Comparison of ENCODE assay signal across 19 mouse cellular contexts in genomic region chr1:162013561-162013960, GRCm38 (mm10). TPM values are rescaled to one million over a fixed set of nuclear protein-coding genes. Genes with fewer than 3 reads are reported as not detected.
DNase-seq lines count a peak whose midpoint lies in the region; ATAC-seq and TF ChIP-seq lines count a peak whose summit lies in the region.
"Had no signal": no experiment of that assay in that cellular context is flagged by ENCODE, and none has a peak within 500 bp of the region (broad histone marks: within the 10 kb centered on the region; RNA-seq: fewer than 3 reads in every experiment).

No protein-coding gene starts in this region.

- H3K27me3 ChIP-seq in forebrain, embryonic 10.5 days (ENCODE audit: poor library complexity, severe bottlenecking): no peaks in the 10 kb centered on the region
- H3K27me3 ChIP-seq in forebrain, embryonic 16.5 days (replicated peaks; ENCODE audit: control insufficient read depth, insufficient read depth, low read length): no peaks in the 10 kb centered on the region
- H3K27me3 ChIP-seq in intestine, embryonic 16.5 days (replicated peaks; ENCODE audit: control insufficient read depth, insufficient read depth, low read length): no peaks in the 10 kb centered on the region
- no peaks in the 10 kb centered on the region for H3K27me3 ChIP-seq in intestine, postnatal 0 days (replicated peaks; ENCODE audit: control insufficient read depth, insufficient read depth, low read length)
- no peaks in the 10 kb centered on the region for H3K27me3 ChIP-seq in embryonic facial prominence, embryonic 10.5 days (replicated peaks; ENCODE audit: low read depth, poor library complexity, severe bottlenecking)
- H3K27me3 ChIP-seq in limb, embryonic 11.5 days (ENCODE audit: control insufficient read depth, insufficient read depth, low read length): no peaks in the 10 kb centered on the region
- H3K27me3 ChIP-seq in liver, embryonic 12.5 days (replicated peaks): no peaks in the 10 kb centered on the region
- H3K27me3 ChIP-seq: forebrain, embryonic 15.5 days; midbrain, embryonic 12.5 days had no signal

- ATAC-seq in forebrain, embryonic 16.5 days: no peak
- ATAC-seq in intestine, embryonic 16.5 days: peak; percentile 43; the same call in 1 of the 2 replicates
- ATAC-seq in intestine, postnatal 0 days: no peak
- no peak for ATAC-seq in limb, embryonic 11.5 days (ENCODE audit: insufficient number of reproducible peaks, low FRiP score, low TSS enrichment, low read depth)
- no peak for ATAC-seq in liver, embryonic 12.5 days
- no peak for ATAC-seq in megakaryocyte, adult 5-6 weeks (ENCODE audit: poor library complexity, severe bottlenecking)
- ATAC-seq: forebrain, embryonic 15.5 days had no signal

- H3K4me1 ChIP-seq in forebrain, embryonic 10.5 days: peaks cover 46% of the 10 kb centered on the region
- H3K4me1 ChIP-seq in forebrain, embryonic 16.5 days (replicated peaks; ENCODE audit: control insufficient read depth, insufficient read depth, low read length): no peaks in the 10 kb centered on the region
- H3K4me1 ChIP-seq in intestine, embryonic 16.5 days (ENCODE audit: control insufficient read depth, insufficient read depth, low read length): peaks cover 25% of the 10 kb centered on the region
- no peaks in the 10 kb centered on the region for H3K4me1 ChIP-seq in intestine, postnatal 0 days (replicated peaks; ENCODE audit: control insufficient read depth, insufficient read depth, low read length)
- H3K4me1 ChIP-seq in embryonic facial prominence, embryonic 10.5 days: peaks cover 92% of the 10 kb centered on the region
- peaks cover 52% of the 10 kb centered on the region for H3K4me1 ChIP-seq in limb, embryonic 11.5 days (ENCODE audit: control insufficient read depth, insufficient read depth, low read length)
- 0 out of 2 replicates have a peak, but pooled peaks cover 7% of the 10 kb centered on the region for H3K4me1 ChIP-seq in liver, embryonic 12.5 days
- H3K4me1 ChIP-seq: forebrain, embryonic 15.5 days; midbrain, embryonic 12.5 days had no signal

- no peak overlapping the region for H3K4me2 ChIP-seq in forebrain, embryonic 16.5 days (ENCODE audit: low read length)
- H3K4me2 ChIP-seq in intestine, embryonic 16.5 days (ENCODE audit: low read depth, low read length): no peak overlapping the region
- no peak overlapping the region for H3K4me2 ChIP-seq in intestine, postnatal 0 days (replicated peaks; ENCODE audit: low read depth)
- H3K4me2 ChIP-seq in limb, embryonic 11.5 days (ENCODE audit: low read depth, severe bottlenecking): no peak overlapping the region
- H3K4me2 ChIP-seq in liver, embryonic 12.5 days: no peak overlapping the region
- H3K4me2 ChIP-seq: forebrain, embryonic 15.5 days; midbrain, embryonic 12.5 days had no signal

- no peak for TF ChIP-seq CTCF in intestine, postnatal 0 days (IDR thresholded peaks at IDR 0.05; ENCODE audit: low read depth)

- H3K9ac ChIP-seq in forebrain, embryonic 16.5 days (replicated peaks; ENCODE audit: low read depth, low read length): no peak overlapping the region
- no peak overlapping the region for H3K9ac ChIP-seq in intestine, embryonic 16.5 days (ENCODE audit: low read depth, low read length)
- no peak overlapping the region for H3K9ac ChIP-seq in intestine, postnatal 0 days (ENCODE audit: low read depth, low read length)
- no peak overlapping the region for H3K9ac ChIP-seq in limb, embryonic 11.5 days (ENCODE audit: low read length)
- H3K9ac ChIP-seq in liver, embryonic 12.5 days: no peak overlapping the region
- H3K9ac ChIP-seq: forebrain, embryonic 15.5 days; midbrain, embryonic 12.5 days had no signal

- 88% methylated on average over 4 of the region's 4 CpGs for WGBS in forebrain, embryonic 10.5 days
- WGBS in forebrain, embryonic 16.5 days: 90% methylated on average over 4 of the region's 4 CpGs
- 59% methylated on average over 4 of the region's 4 CpGs for WGBS in intestine, embryonic 16.5 days
- 45% methylated on average over 4 of the region's 4 CpGs for WGBS in intestine, postnatal 0 days
- WGBS in embryonic facial prominence, embryonic 10.5 days: 80% methylated on average over 4 of the region's 4 CpGs
- WGBS in limb, embryonic 11.5 days: 68% methylated on average over 4 of the region's 4 CpGs
- 23% methylated on average over 4 of the region's 4 CpGs for WGBS in liver, embryonic 12.5 days (ENCODE audit: insufficient replicate concordance)

- no peak for DNase-seq in forebrain, embryonic 10.5 days (ENCODE audit: extremely low spot score, low spot score)
- DNase-seq in embryonic facial prominence, embryonic 10.5 days (ENCODE audit: low spot score): no peak
- no peak for DNase-seq in limb, embryonic 11.5 days (ENCODE audit: low spot score)
- DNase-seq: cerebellum, postnatal 14 days; liver; lung, adult 2 months; right cerebral cortex, postnatal 14 days had no signal

- H3K9me3 ChIP-seq in forebrain, embryonic 10.5 days: no peaks in the 10 kb centered on the region
- no peaks in the 10 kb centered on the region for H3K9me3 ChIP-seq in forebrain, embryonic 16.5 days (ENCODE audit: control insufficient read depth, low read length)
- H3K9me3 ChIP-seq in intestine, embryonic 16.5 days (ENCODE audit: control insufficient read depth, low read length): no peaks in the 10 kb centered on the region
- H3K9me3 ChIP-seq in intestine, postnatal 0 days (ENCODE audit: control insufficient read depth): no peaks in the 10 kb centered on the region
- no peaks in the 10 kb centered on the region for H3K9me3 ChIP-seq in embryonic facial prominence, embryonic 10.5 days
- no peaks in the 10 kb centered on the region for H3K9me3 ChIP-seq in limb, embryonic 11.5 days (ENCODE audit: control insufficient read depth, low read length)
- H3K9me3 ChIP-seq in liver, embryonic 12.5 days (replicated peaks): no peaks in the 10 kb centered on the region
- H3K9me3 ChIP-seq: forebrain, embryonic 15.5 days; midbrain, embryonic 12.5 days had no signal

- H3K27ac ChIP-seq in forebrain, embryonic 10.5 days: peak overlapping the region; percentile 59
- no peak overlapping the region for H3K27ac ChIP-seq in forebrain, embryonic 16.5 days (ENCODE audit: low read length)
- no peak overlapping the region for H3K27ac ChIP-seq in intestine, embryonic 16.5 days (ENCODE audit: low read length)
- H3K27ac ChIP-seq in intestine, postnatal 0 days (ENCODE audit: low read depth, low read length): no peak overlapping the region
- H3K27ac ChIP-seq in embryonic facial prominence, embryonic 10.5 days (replicated peaks): peak overlapping the region; percentile 88
- peak overlapping the region; percentile 100 for H3K27ac ChIP-seq in limb, embryonic 11.5 days (replicated peaks; ENCODE audit: low read depth, low read length)
- no peak overlapping the region for H3K27ac ChIP-seq in liver, embryonic 12.5 days
- H3K27ac ChIP-seq: forebrain, embryonic 15.5 days; midbrain, embryonic 12.5 days had no signal

- H3K4me3 ChIP-seq in forebrain, embryonic 10.5 days: no peak overlapping the region
- no peak overlapping the region for H3K4me3 ChIP-seq in forebrain, embryonic 16.5 days (replicated peaks; ENCODE audit: low read length)
- no peak overlapping the region for H3K4me3 ChIP-seq in intestine, embryonic 16.5 days (ENCODE audit: low read length)
- H3K4me3 ChIP-seq in intestine, postnatal 0 days (ENCODE audit: low read depth, low read length): no peak overlapping the region
- H3K4me3 ChIP-seq in embryonic facial prominence, embryonic 10.5 days: no peak overlapping the region
- H3K4me3 ChIP-seq in limb, embryonic 11.5 days (ENCODE audit: low read depth, low read length): no peak overlapping the region
- H3K4me3 ChIP-seq in liver, embryonic 12.5 days: no peak overlapping the region
- H3K4me3 ChIP-seq: forebrain, embryonic 15.5 days; midbrain, embryonic 12.5 days had no signal

- H3K36me3 ChIP-seq in forebrain, embryonic 10.5 days (replicated peaks): no peaks in the 10 kb centered on the region
- peaks cover 4% of the 10 kb centered on the region; the same call in 1 of the 2 replicates for H3K36me3 ChIP-seq in forebrain, embryonic 16.5 days (ENCODE audit: control insufficient read depth, insufficient read depth)
- H3K36me3 ChIP-seq in intestine, embryonic 16.5 days (ENCODE audit: control insufficient read depth, insufficient read depth, low read length): no peaks in the 10 kb centered on the region
- no peaks in the 10 kb centered on the region for H3K36me3 ChIP-seq in intestine, postnatal 0 days (ENCODE audit: control insufficient read depth, insufficient read depth)
- H3K36me3 ChIP-seq in embryonic facial prominence, embryonic 10.5 days (replicated peaks): no peaks in the 10 kb centered on the region
- H3K36me3 ChIP-seq in limb, embryonic 11.5 days (ENCODE audit: control insufficient read depth, insufficient read depth, low read length): no peaks in the 10 kb centered on the region
- H3K36me3 ChIP-seq in liver, embryonic 12.5 days: no peaks in the 10 kb centered on the region
- H3K36me3 ChIP-seq: midbrain, embryonic 12.5 days had no signal

RNA-seq across cellular contexts. Expression of gene 4930558K02Rik, which starts 34.1 kb away (rescaled TPM):
- polyA plus RNA-seq in forebrain, embryonic 10.5 days (2016; fragmentation: Nextera tagmentation; extraction: Ambion mirVana): not detected in 2 replicates
- polyA plus RNA-seq in forebrain, embryonic 16.5 days (2015; fragmentation: Nextera tagmentation; extraction: Ambion mirVana): not detected in 2 replicates
- not detected in 2 replicates for polyA plus RNA-seq in intestine, embryonic 16.5 days (2015; fragmentation: Nextera tagmentation; extraction: Ambion mirVana)
- polyA plus RNA-seq in intestine, postnatal 0 days (2015; fragmentation: Nextera tagmentation; extraction: Ambion mirVana): not detected in 2 replicates
- polyA plus RNA-seq in embryonic facial prominence, embryonic 10.5 days (2016; fragmentation: Nextera tagmentation; extraction: Ambion mirVana): not detected in 2 replicates
- polyA plus RNA-seq in limb, embryonic 11.5 days (2014; fragmentation: Nextera tagmentation; extraction: Ambion mirVana): not detected in 2 replicates
- not detected in 2 replicates for polyA plus RNA-seq in liver, embryonic 12.5 days (2016; fragmentation: Nextera tagmentation; extraction: Ambion mirVana)
- total RNA-seq in megakaryocyte, adult 5-6 weeks (2015): not detected in 2 replicates
- not detected in 2 replicates for total RNA-seq in megakaryocyte, adult 5-6 weeks (2017)
- total RNA-seq: gastrocnemius, adult 8-10 months; layer of hippocampus, adult 18-20 months; left cerebral cortex, adult 18-20 months had no signal
- polyA plus RNA-seq: heart, postnatal 0 days; kidney, embryonic 14.5 days; lung, adult 2 months; midbrain, embryonic 12.5 days had no signal

RNA-seq across cellular contexts. Expression of gene Pigc, which starts 44.6 kb away (rescaled TPM):
- polyA plus RNA-seq in forebrain, embryonic 10.5 days (2016; fragmentation: Nextera tagmentation; extraction: Ambion mirVana): 21.0 and 25.0 TPM in 2 replicates
- polyA plus RNA-seq in forebrain, embryonic 16.5 days (2015; fragmentation: Nextera tagmentation; extraction: Ambion mirVana): 35.7 and 36.9 TPM in 2 replicates
- 35.3 and 35.8 TPM in 2 replicates for polyA plus RNA-seq in intestine, embryonic 16.5 days (2015; fragmentation: Nextera tagmentation; extraction: Ambion mirVana)
- 35.0 and 36.6 TPM in 2 replicates for polyA plus RNA-seq in intestine, postnatal 0 days (2015; fragmentation: Nextera tagmentation; extraction: Ambion mirVana)
- polyA plus RNA-seq in embryonic facial prominence, embryonic 10.5 days (2016; fragmentation: Nextera tagmentation; extraction: Ambion mirVana): 27.2 and 27.8 TPM in 2 replicates
- polyA plus RNA-seq in limb, embryonic 11.5 days (2014; fragmentation: Nextera tagmentation; extraction: Ambion mirVana): 46.6 and 49.8 TPM in 2 replicates
- polyA plus RNA-seq in liver, embryonic 12.5 days (2016; fragmentation: Nextera tagmentation; extraction: Ambion mirVana): 12.2 and 14.7 TPM in 2 replicates
- total RNA-seq in megakaryocyte, adult 5-6 weeks (2015): 11.7 and 13.5 TPM in 2 replicates
- total RNA-seq in megakaryocyte, adult 5-6 weeks (2017): 19.1 and 23.2 TPM in 2 replicates

Comparison
In these comparisons a context has a peak if more than half of its experiments do, and no peak if none do; other contexts are left out.
1. H3K27ac ChIP-seq: peak in forebrain, embryonic 10.5 days (single experiment), embryonic facial prominence, embryonic 10.5 days (single experiment) and limb, embryonic 11.5 days (single experiment); none in forebrain, embryonic 16.5 days (single experiment), intestine, embryonic 16.5 days (single experiment), intestine, postnatal 0 days (single experiment) and liver, embryonic 12.5 days (single experiment).